Mouse (Mus musculus): ENCODE data around the gene Bend6.

DNA sequence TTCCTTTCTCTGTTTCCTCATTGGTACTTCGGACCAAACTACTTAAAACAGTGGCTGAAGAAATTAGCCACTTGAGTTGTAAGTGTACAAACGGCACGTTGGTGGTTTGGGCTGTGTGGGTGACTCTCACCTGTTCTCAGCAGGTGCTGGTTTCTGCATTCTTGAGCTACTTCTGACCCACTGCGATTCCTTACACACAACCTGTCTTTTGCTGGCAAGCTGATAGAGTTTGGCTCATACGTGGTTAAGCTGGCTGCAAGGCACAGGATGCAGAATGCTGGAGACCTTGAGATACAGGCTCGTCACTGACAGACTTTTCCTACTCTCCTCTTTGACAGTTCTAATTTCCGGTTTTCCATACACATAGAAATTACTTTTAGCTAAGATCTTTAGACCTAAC lies 19.9 kb upstream of the Bend6 start:
- TF ChIP-seq CTCF (IDR thresholded peaks at IDR 0.05; ENCODE audit: low read depth, low read length) (no peak), EP300 (IDR thresholded peaks at IDR 0.05; ENCODE audit: insufficient read depth, low read depth, low read length) (no peak), POLR2A (IDR thresholded peaks at IDR 0.05; ENCODE audit: insufficient read depth, low read length) (no peak)
